Mouse (Mus musculus) myocyte (in vitro differentiated cells): ENCODE data around the gene Celf5.

Experiments used
- CEBPB ChIP-seq: IDR thresholded peaks from 2 replicates; pipeline ENCODE4 v1.6.1; 2011; ENCODE audit warnings: mild to moderate bottlenecking, moderate library complexity; ENCODE audit not compliant: poor library complexity, insufficient read depth, severe bottlenecking
- POLR2A ChIP-seq: IDR thresholded peaks from one replicate; pipeline ENCODE4 v1.6.1; 2011; ENCODE audit warnings: low read depth, mild to moderate bottlenecking, control low read depth, moderate library complexity; ENCODE audit not compliant: insufficient read length
- POLR2AphosphoS2 ChIP-seq: IDR thresholded peaks from one replicate; pipeline ENCODE4 v1.6.1; 2011; ENCODE audit warnings: low read depth, control low read depth; ENCODE audit not compliant: insufficient read length
- TCF3 ChIP-seq: IDR thresholded peaks from one replicate; pipeline ENCODE4 v1.6.1; 2011; ENCODE audit warnings: low read depth, control low read depth; ENCODE audit not compliant: insufficient read length

DNA sequence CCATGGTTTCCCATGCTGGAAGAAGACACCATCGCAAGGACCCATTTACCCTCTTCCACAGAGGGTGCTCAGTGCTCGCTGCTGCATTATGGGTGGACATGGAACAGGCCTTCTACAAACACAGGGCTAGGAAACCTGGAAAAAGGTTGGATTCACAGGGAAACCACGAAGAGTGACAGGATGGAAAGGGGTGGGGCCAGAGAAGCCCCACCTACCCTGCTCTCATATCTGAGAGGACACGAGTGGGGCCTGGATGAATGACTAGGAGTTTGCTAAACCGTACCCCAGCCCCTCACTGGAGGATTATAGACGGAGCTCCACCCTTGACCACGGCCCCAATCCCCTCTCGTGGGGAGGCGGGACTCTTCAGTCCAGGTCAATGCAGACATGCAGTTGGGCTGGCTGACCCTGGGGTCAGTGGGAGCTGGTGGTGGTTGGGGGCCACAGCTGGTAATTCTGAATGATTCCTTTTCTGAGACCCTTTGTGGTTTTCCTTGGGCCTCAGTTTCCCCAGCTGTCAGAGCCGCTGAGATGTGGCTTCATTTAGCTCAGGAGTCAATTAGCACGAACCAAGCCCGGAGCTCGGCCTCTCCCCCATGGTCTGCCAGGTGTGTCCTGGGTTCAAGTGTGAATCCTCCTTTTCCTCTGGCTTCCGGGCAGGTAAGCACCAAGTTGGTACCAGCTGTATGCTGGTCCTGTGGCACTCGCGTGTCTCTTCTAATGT lies 69.8 kb downstream of the Celf5 start:
- no peak for TF ChIP-seq POLR2A
- no peak for TF ChIP-seq CEBPB
- no peak for TF ChIP-seq POLR2AphosphoS2
- TF ChIP-seq TCF3 = no peak
